Mouse (Mus musculus) frontal cortex, postnatal 36 days (tissue): ENCODE data around the gene Hecw2.

Experiments used
- DNase-seq, 2 experiments: peaks; one replicate each; pipeline ENCODE4 v3.0.0; 2022; ENCODE audit warnings: low spot score in 2 of 2

Gene Hecw2

DNA sequence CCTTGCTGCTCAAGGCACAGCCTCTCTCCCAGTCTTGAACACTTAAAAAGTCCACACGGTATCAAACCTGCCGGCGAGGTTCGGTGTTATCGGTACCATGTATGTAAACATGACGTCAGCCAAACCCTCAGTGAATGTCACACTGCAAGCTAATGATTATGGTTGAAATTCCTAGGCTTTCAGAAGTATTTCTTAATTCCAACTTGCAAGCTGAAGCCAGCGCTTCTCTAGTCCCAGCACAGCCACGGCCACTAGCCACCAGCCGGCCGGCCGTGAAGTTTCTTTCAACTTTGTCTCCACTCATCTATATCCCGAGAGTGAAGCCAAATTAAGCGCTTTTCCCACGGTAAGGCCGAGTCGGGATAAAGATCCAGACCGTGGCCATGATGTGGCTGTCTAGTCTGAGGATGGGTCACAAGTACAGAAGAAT is 410.7 kb downstream of the Hecw2 start:
- DNase-seq = no peak

DNA sequence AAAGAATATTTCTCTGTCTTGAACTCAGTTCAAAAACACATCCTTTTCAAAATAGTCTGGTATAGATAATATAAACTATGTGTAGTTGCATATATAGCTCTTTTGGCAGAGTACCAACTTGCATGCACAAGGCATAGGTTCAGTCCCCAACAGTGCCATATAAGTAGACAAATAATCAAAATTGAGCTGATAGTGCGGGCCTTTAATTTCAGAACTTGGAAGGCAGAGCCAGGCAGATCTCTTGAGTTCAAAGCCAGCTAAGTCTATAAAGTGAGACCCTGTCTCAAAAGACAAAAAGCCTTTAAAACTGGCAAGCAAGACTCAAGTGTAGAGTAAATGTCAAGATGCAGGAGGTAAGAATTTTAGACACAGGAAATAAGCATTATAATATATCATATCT is 412.0 kb downstream of the Hecw2 start:
- no peak for DNase-seq

DNA sequence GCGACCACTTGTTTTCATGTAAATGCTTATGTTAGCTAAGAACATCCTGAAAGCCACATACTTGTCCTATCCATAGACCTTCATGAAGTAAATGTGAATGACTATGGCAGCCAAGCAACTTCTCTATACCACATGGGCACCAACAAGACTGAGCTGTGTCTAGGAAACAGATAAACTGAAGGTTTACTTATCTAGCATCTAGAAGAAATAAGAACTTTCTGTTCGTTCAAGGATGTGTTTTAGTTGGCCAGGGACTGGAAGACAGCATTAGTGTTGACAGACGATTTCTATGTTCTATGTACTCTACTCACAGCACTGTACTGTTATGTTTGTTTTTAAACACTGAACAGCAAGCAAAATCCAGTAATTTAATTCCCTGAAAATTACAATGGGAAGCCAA is 412.9 kb downstream of the Hecw2 start:
- no peak for DNase-seq

DNA sequence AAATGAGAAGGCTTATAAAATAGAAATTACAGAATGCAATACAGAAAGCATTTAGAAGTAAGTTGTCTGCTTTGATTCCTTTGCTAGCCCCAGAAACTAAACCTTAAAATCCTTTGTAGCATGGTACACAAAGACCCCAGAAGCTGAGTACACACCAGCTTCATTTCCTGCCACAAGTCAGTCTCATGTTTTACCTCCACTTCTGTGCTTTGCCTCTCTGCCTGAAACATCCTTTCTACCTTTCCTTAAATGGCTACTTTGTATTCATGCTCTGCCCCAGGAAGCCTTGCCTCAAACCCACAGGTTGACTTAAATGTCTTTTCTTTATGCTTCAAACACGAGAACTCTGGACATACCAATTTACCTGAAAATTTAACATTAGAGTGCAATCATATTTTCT is 413.7 kb downstream of the Hecw2 start:
- DNase-seq = no peak

DNA sequence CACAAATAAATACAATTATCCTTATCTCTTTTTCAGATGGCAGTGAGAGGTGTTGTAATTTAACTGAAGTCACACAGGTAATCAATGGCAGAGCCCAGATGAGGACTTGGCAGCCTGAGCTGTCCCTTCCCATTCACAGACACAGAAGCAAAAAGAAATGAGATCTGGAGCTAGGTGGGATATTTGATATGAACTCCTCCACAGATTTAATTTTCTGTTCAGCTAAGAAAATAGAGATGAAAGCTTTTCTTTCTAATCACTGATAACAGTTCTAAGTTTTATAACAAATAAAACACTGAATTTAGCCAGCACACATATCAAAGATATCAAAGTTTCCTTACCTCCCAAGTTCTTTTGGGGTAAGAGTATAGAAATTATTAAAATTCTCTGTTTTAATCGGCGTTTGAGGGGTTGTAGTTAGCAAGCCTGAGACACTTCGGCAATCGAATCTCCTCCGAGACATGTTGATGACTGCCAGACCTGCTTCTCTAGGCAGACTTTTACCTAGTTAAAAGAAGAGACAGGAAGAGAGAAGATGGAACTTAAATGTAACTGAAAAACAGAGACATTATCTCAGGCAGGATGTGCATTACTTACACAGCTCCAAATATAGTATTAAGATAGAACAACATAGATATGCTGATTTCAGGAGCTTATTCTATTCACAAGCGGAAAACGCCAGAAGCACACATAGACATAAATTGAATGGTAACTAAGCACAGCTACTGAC is 418.6 kb downstream of the Hecw2 start:
- no peak for DNase-seq

DNA sequence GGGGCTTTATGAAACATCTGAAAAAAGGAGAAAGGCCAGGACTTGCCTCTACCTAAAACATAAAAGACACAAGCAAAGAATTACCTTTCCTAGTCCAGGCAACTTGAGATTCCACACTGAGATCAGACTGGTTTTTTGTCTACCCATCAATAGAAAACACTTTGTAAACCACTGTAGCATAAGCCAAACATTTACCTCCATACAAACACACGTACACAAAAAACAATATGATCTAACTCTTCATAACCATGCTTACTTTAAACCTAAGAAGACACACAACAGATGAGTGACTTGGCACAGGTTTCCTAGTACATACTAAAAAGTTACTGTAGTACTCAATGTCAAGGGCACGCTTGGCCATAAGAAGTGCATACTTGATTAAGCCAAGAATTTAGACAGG is 419.4 kb downstream of the Hecw2 start:
- DNase-seq = no peak

DNA sequence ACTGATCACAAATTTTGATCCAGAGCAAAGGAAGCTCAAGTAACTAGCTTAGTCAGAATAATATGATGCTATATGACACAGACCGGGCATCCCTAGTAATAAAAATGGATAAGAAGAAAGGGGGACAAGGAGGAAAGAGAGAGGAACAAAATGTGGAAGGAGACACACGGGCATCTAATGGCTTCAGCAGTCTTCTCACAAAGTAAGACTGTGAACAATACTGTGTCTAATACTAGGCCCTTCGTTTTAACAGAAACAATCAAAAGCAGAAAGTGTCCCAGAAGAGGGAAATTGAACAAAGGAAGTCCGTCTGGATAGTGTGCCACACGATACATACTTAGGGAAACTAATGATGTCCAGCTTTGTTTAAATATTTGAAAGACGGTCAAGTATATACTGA is 419.9 kb downstream of the Hecw2 start:
- no peak for DNase-seq

DNA sequence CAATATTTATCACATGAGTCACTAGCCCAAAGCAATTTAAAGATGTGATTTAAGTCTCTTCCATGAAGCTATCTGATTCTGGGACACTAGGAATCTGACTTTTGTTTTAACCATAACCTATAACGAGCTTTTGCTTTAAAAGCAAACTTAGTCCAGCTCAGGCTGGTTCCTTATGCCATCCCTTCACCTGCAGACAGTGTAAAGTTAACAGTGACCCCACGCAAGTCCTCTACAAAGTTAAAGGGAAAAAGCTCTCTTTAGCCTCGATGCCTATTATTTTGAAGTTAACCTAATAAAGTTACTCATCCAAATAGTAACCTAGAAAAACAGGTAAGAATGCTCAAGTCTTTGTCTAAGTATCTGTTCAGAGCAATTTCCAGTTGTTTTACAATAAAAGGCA is 420.4 kb downstream of the Hecw2 start:
- DNase-seq = no peak

DNA sequence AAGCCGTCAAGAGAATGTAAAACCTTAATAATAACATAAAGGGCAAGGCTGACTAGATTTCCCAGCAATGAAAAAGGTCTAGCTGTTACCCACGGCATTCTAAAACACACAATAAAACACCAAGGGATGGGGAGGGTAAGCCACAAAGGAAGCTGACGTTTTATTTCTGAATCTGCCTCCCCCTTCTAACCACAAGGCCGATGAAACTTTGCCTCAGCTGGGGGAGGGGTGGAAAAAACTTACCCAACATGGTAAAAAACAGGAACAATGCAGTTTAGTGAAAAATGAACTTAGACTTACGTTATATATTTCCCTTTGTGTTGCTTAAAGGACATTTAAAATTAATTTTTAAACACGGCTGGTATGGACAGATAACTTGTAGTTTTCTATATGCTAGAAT is 421.0 kb downstream of the Hecw2 start:
- no peak for DNase-seq

DNA sequence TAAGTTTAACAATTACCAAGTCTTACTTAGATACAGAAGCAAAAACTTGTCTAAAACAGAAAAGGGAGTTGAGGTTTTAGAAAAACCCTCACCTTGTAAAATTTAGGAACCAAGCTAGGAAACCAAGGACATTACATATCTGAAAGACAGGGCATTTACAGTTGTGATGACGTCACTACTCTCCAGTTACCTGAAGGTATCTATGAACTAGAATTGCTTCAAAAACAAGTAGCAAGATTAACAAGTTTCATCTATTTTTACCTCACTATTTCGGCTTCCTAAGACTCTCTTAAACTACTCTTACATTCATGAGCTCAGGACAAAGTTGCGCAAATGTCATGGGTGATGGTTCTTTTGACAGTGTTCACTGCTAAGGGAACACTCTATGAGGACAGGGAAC is 422.0 kb downstream of the Hecw2 start:
- no peak for DNase-seq

DNA sequence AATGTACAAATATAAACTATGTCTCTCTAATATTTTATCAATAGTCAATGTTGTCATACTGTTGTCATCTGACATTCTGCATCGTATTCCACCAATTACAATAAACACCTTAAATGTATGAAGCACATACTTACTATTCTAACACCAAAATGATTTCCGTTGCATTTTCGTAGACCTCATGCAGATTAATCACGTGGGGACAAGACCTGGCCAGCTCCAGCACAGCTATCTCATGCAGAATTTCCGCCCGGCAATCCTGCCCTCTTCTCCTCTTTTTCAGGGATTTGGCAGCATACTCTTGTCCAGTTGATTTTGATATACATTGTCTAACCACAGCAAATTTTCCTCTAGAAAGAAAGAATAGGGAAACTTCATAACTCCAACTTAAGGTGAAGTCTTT is 423.5 kb downstream of the Hecw2 start:
- no peak for DNase-seq

DNA sequence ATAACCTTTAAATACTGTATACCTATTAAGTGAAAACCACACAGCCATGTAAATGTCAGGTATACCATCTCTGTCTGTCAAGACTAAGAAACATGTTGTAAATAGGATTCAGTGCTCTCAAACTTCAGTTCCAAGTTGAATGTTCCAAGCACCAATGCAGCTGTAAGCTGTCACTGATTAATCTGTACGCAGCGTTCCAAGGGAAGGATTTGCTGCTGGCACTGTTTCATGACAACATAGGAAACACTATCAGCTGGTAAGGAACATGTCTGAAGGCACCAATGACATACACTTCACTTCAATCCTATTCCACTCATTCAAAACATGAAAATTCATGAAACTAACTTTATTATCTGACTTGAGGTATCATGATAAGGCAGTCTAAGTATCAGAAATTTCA is 428.9 kb downstream of the Hecw2 start:
- no peak for DNase-seq

DNA sequence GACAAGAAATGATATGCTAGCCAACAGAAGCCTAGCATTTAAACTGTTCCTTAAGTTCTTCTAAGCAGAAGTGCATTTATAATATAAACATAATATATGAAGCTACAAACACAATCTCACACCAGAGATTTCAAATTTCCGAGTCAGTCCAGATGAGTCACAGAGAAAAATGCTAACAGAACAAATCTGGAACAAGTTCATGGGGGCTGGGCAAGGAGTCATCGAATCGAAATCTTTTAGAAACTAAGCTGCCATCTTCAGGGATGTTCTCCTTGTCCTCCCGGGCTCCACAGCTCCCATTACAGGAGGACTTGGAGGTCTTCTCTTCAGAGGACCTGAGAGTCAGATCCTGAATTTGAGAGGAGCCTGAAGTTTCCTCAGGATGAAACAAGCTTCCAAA is 437.7 kb downstream of the Hecw2 start:
- DNase-seq = no peak
